Mouse (Mus musculus): ENCODE measurements around the gene Hmgb3. TPM values are rescaled to one million over a fixed set of nuclear protein-coding genes. Genes with fewer than 3 reads are reported as not detected.

Gene Hmgb3
- total RNA-seq, 2 experiments from 2014 or later, result 110 TPM

DNA sequence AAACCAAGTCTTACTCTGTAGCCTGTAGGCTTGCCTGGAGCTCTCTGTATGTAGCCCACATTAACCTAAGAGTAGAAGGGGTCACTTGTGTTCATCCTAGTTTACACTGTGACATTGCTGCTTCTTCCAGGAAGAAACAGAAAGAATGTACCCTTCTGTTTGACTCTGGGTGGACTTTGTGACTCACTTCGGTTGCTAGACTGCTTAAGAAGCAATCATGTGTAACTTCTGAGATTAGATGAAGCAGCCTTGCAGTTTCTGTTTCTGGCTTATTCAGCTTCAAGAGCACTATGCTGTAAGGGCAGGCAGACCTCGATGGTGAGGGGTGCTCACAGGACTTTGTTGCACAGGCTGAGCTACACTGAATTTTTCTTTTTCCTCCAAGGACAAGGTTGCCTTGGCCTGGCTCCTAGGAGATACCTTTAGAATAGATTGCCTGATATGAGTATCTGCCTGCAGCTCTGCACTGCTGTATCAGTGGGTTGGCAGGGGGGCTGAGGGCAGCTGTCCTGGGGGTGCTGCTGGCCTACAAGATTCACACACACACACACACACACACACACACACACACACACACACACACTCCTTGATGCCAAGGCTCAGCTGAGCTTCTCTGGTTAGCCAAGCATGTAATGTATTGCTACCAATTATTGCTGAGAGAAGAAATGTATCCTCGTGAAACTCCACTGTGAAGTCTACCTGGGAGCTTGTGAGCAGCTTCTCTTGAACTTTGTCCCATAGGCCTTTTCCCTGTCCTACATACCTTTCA is 17.6 kb downstream of the Hmgb3 start:
- intact Hi-C loops (cut with DNase I), result no loop called here
- DNase-seq, result no peak

- no peak for DNase-seq
- intact Hi-C loops (cut with DNase I), result no loop called here
Observed at GRCm38 (mm10) chrX:71575550-71575949, 19.8 kb downstream of the Hmgb3 start.

GRCm38 (mm10) chrX:71589181-71589580 is 33.5 kb downstream of the Hmgb3 start:
- no peak for DNase-seq
- intact Hi-C loops (cut with DNase I), result no loop called here

DNA sequence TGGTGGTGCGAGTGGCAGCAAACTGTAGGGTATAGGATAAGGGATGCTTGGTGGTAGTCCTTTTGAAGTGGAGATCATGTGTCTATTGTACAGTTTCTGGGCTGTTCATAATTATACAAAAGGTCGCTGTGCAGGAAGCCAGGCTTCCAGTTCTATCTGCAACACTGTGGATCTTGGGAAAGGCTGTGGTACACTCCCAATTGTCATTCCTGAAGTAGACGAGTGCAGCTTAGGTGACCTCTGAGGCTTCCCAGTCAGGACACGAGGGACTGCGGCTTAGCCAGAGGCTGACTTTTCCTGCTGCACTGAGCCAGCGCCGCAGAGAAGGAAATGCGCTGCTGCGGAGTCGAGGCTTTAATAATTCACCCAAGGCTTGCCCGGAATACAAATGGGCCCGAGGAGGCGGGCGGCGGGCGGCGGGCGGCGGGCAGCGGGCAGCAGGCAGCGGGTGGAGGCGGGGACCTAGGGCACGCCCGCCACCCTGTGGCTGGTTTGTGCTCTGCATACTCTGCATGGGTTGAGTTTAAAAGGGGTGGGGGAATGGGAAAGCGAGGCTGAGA is 45.4 kb downstream of the Hmgb3 start:
- intact Hi-C loops (cut with DNase I), result loop anchor here (1.0 to 5.0 kb wide), 2 partner anchors 44 to 175 kb away; partner anchors contain the start of gene Hmgb3
- peak; percentile 34 to 65 for DNase-seq

Small RNA genes lying within 50 kb of the gene (microRNA-seq; reads per million reads assigned to microRNA genes)
- 0 reads per million in 2 experiments for gene Gm23945

Other genes with a start within 250 kb of the Hmgb3 start
- 10 to 100 TPM; 30.8 to 31.6 TPM for gene Mtmr1, start 191.2 kb upstream of the Hmgb3 start, total RNA-seq (2021)
- gene Cd99l2, start 63.1 kb upstream of the Hmgb3 start, total RNA-seq (2021), result 10 to 100 TPM; 50.2 to 50.5 TPM
- not detected for gene Gpr50, start 107.7 kb downstream of the Hmgb3 start, total RNA-seq (2021)